Mouse (Mus musculus) cortical plate, adult 2 months (tissue): ENCODE measurements at regions not wholly inside any gene's neighbourhood (a gene's known extent, or its start where the extent isn't known, plus 50 kb on each side); places are given as distances from the start of the nearest gene placed in this dataset.

Experiments
- CTCF ChIP-seq: fragments of 200-500 bp; IDR thresholded peaks from 2 replicates; pipeline ENCODE4 v1.5.1; 2011; ENCODE audit warnings: mild to moderate bottlenecking, control low read depth, low read length; ENCODE audit not compliant: insufficient read depth; ENCODE audit errors: extremely low read depth
- POLR2A ChIP-seq: fragments of 200-500 bp; IDR thresholded peaks from 2 replicates; pipeline ENCODE4 v1.6.1; 2011; ENCODE audit warnings: mild to moderate bottlenecking, low read length, control low read depth; ENCODE audit not compliant: insufficient read depth; ENCODE audit errors: extremely low read depth

DNA sequence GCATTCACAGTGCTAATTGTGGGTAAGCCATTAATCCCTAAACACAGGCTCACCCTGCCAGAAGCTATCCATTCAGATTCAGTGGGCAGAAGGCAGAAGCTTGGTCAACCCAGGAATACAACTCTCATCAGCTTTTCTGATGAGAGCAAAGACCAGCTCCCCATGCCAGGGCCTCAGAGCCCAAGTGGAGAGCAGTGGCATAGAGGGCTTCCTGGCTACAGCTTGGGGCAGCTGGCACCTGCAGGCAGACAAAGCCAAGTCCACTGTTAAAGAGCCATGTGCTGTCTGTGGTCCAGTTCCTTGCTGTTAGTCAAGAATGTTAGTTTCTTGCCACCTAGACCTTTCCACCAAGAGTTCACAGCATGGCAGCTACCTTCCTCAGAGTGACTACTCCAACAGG, 225.0 kb downstream of the Tox3 start:
- no peak for TF ChIP-seq POLR2A
- TF ChIP-seq CTCF, result no peak
